Mouse (Mus musculus) right cerebral cortex, postnatal 14 days (tissue): Measurements from ENCODE around the gene Spag17.

Source experiments
- DNase-seq: peaks from one replicate; pipeline ENCODE4 v3.0.0; 2022

Gene Spag17

DNA sequence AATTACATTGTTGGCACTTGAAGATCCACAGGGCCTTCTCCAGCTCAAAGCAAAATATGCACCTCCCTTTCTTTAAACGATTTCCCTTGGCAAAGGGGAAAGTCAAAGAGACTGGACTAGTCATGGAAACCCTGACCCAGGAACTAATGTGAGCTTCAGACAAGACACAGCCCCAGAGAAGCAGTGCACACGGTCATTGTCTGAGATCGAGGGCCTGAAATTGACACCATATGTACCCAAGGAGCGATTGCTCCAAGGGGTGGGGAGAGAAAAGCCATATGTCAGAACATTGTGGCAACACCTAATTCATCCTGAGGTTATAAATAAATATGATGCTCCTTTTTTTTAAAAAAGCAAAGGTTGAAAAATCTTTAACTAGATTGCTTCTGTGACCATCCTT is 80.7 kb downstream of the Spag17 start:
- DNase-seq, result no peak

DNA sequence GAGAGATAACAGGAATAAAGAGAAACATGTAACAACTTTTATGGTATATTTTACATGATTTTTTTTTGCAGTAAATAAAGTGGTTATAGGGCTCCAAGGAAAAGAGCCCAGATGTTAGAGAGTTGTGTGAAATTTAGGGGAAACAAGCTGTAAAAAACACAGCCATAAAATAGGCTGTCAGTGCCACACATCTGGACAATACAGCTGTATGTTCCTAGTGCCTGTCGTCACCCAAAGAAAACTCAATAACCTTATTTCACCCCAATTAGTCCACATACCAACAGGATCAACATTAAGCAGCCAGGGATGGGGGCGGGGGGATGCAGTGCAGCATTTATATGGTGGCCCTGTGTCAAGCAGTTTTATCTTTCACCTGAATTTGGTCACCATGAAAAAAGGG is 81.1 kb downstream of the Spag17 start:
- no peak for DNase-seq

DNA sequence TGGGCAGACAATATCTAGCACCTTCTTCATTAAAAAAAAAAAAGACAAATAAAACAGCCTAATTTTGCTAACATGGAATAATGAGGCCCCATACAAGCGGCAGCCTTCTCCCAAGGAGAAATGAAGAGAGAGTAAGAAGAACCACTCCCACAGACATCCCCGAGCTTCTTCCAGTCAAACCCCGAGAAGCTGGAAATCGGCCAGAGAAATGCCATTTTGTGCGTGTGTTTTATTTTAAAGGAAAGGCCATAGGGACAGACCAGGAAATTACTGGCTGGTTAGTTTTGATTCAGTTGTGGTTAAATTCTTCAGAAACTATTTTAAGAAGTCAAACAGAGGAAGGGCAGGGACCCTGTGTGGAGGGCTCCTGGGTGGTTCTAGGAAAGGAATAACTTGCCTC is 85.6 kb downstream of the Spag17 start:
- no peak for DNase-seq

DNA sequence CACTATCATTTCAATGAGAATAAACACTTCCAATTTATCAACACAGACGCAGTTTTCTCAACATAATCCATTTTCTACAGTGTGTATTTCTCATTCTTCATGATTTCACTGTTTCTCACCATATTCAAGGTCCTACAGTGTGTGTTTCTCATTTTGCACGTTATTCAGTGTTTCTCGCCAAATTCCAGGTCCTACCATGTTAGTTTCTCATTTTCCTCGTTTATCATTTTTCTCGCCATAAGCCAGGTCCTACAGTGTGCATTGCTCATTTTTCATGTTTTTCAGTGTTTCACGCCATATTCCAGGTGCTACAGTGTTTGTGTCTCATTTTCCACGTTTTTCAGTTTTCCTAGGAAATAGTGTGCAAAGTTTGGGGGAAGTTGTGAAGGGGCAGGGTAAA is 95.8 kb downstream of the Spag17 start:
- no peak for DNase-seq

DNA sequence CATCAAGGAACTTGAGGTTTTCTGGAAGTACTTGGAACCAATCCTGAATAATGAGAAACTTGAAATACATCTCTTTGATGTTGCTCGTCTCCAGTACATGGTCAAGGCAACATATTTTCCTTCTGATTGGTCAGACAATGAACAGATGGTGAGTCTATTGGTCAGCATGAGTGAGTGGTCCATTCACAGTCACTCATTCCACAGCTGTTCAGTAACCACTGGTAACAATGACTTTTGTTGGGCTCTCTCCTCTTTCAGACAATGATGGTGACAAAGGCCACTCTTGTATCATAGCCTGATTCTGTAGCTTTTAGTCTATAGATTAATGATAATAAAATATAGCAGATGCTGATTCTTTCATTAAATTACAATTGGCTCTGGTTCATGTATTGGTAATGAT is 119.5 kb downstream of the Spag17 start:
- no peak for DNase-seq

DNA sequence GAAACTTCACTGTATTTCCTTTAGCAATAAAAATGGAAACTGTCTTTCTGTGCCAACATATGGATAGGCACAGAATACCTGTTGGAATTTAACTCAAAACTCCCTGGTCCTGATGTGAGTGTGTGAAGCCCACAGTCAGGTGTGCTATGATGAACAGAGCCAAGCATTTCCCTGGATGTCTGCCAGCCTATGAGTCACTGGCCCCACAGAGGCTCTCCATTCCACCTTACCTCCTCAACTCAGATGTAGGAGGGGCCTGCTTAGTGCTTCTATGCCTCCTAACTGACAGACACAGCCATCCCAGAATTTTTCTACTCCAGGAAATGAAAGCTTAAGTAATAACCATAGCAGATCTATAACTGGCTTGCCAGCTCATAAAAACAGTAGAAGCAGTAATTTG is 124.6 kb downstream of the Spag17 start:
- no peak for DNase-seq

DNA sequence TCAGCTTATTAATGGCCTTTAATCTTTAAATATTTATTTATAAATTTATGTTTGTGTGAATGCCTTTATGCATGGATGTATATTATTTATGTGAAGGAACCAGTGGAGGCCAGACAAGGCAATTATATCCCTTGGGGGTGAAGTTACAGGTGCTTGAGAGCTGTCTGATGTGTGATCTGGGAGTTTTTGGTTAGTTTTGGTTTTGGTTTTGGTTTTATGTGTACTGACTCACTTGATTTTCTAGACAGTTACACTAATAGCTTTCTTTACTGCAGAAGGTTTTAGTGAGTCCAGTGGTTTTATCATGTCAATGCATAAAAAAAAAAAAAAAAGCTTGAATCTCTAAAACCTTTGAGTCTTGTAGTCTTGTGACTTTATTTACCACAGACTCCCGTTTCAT is 128.9 kb downstream of the Spag17 start:
- no peak for DNase-seq

DNA sequence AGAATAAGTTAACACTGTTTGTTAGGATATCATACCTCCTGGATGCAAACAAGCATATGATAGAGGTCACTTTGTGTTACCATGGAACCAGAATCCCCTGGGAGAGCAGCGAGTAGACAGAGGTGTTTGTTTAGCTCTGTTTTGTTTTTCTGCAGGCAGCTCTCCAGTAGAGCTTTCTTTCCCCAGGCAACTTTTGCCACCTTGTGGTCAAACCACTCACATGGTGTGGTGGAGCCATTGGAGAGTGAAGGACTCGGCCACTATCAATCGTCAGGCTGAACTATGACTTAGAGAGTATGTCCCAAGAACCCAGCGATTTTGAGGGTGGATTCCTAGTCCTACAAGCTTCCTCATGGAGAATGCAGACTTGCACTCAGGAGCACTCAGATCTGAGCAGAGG is 146.1 kb downstream of the Spag17 start:
- no peak for DNase-seq

DNA sequence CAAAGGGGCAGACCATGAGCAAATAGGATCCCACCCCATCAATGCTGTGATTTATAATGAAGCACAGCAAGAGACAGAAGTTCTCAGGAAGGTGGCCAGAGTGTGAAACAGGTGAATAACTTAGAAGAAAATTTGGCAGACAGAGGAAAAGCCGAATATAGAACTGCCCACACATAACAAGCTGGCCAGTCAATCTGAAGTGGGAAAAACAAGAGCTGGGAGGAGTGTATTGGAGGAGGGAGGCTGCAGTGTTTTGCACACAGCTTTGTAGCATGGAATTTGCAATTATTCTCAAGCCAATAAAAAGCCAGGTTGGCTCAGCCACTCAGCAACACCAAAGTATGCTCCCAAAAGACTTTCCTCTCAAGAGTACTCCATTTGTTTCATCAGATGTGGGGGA is 147.8 kb downstream of the Spag17 start:
- no peak for DNase-seq

DNA sequence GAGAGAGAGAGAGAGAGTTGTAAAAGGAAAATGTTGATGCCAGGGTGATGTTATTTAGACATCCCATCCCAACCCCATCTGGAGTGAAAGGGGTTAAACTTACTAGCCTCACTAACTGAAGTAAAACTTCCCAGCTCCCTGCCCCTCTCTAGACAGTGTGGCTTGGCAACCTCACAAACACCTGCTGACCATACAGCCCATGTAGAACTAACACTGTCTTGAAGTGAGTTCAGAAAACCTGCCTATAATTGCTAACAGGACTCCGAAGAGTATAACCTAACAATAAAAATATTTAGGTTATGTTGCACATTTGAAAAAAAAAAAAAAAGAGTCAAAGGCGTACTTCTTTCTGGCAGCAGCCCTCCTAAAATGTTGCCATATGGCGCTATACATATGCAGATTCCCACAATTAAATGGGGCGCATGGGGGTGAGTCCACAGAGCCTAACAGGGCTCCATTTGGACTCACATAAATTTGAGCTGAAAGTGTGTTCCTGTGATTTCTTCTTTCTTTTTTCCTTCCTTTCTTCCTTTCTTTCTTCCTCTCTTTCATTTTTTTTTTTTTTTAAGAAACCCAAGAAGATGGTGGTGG is 149.3 kb downstream of the Spag17 start:
- no peak for DNase-seq

DNA sequence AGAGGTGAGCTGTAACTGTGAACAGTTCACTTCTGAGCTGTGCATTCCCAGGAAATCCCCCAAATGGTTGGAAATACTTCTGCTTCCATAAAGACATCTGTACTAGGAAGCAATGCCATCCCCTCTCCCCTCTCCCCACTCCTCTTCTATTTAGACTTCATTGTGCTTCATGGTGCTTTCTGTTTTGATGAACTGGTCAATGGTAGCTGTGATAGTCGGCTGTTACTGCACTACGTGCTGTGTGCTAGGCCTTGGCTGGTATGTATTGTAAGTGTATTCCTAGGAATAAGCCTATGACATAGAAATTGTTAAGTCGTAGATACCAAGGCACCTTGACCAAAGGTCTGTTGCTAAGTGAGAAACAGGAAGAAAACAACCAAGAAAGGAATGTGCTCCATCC is 149.9 kb downstream of the Spag17 start:
- DNase-seq, result no peak

DNA sequence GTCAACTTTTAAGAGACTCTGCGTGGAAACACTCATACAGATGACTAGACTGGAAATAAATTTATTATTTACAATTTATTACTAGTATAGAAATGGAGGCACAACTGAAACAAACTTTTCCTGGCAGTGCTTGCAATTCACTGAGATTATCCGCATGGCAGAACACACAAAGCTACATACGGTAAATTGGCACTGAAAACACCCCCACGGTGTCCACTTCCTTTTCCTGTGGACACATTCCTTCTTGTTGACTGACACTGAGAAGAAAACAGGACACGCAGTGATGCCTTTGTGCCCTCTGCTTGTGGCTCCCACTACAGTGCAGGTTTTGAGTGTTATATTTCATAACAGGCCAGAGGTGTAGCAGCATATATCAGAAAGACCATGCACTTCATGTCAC is 151.6 kb downstream of the Spag17 start:
- DNase-seq, result no peak

DNA sequence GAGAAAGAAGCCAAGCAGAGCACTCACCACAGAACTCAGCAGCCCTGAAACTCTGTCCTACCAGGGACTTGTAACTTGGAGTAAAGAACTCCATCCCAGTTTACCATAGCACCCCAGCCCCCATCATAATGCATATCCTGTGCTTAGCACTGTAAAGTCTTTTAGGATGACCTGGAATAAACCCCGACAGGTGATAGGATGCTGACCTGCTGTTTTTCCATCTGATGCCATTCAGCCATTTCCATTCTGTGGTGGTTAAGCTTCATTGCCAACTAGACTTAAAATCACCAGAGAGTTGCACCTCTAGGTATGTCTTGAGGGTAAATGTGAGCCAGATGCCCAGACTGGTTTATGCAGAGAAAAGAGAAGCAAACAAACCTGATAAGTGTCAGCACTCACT is 189.2 kb downstream of the Spag17 start:
- no peak for DNase-seq

DNA sequence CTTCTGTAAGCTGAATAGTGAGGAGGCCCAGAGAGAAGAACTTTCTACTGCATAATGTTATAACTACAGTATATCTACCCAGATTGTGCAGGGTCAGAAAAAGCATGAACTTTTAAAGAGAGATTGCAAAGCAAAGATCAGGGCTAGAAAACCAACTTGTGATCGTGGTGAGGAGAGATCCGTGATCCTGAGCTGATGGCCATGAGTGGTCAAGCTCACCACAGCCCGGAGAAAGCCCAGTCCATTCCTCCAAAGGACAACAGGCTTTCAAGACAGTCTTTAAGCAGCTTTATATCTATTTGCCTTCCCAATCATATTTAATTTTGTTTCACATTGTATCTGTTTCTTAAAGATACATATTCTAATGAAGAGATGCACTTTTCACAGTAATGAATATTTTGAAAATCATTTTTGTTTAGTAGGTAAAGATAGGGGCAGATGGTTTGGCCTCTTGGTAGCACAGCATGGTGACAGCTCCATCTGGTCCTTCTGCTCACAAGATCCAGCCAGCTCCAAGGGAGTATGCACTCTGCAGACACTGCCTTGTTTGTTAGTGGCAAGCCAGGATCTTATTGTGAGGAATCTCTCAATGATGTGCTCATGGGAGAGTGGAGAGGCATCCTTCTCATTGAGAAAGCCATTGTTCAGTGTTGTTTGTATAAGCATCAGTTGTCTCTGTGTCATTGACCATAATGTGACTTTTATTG is 217.3 kb downstream of the Spag17 start:
- DNase-seq, result no peak

DNA sequence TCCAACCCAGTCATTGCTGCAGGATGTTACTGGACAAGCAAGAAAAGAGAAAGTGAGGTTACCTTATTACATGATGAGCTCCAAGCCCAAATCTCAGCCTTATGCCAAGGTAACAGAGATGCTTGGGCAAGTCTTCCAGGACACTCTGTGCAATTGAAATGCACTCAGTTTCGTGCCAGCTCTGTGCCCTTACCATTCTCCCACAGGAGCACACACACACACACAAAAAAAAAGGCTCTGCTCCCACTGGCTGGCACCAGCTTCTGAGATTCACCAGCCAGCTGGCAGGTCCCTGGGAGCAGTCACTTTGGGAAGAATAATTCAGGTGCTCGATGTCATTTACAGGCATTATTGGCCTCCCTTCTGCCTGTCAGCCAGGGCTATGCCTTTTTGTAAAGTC is 221.5 kb downstream of the Spag17 start:
- no peak for DNase-seq

DNA sequence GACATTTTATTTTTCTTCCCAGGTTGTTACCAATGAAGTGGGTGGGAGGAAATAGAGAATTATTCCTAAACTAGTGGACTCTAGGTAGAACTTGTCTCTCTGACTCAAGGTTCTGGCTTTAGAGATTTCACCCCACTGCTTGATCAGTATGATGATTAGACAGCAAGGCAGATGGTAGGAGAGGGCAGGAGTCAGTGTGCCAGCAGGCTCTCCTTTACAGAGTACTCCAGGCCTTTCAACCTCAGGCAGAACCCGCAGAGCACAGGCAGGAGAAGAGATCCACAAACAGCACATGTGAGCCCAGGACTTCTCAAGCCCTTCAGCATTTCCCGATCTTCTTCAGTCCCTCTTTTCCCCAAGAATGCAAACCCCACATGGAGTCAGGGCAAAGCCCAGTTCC is 233.5 kb downstream of the Spag17 start:
- no peak for DNase-seq

DNA sequence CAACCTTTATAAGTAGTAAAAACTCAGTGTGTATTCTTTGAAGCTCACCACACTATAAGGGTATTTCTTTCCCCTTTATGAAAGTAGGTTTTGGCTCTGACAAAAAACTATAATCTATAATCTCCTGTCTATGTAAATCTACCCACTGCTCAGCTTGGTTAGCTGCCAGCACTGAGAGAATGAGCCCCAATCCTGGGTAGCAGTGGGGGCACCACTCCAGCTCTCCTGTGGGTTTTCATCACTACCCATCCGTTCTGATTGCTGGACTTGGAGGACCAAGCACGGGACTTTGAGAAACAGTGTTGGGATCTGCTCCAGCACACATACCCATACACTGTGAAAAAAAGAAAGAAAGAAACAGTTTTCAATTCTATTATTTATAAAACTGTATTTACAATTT is 236.8 kb downstream of the Spag17 start:
- DNase-seq, result no peak

DNA sequence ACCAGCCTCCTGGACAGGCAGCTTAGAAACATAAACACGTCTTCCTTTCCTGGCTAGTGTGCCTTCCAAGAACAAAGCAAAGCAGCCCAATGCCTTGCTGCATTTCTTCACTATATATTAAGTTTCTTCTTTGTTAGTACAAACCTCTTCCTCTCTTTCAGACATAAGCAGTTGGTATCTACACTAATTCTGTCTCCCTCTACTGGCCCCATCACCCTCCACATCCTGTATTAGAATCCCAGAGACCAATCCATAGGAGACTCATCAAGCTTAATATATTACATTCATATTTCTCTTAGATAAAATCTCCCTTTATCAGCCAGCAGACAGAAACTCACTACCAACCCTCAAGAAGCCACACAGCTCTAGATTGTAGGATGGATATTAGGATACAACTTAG is 237.2 kb downstream of the Spag17 start:
- DNase-seq, result no peak

DNA sequence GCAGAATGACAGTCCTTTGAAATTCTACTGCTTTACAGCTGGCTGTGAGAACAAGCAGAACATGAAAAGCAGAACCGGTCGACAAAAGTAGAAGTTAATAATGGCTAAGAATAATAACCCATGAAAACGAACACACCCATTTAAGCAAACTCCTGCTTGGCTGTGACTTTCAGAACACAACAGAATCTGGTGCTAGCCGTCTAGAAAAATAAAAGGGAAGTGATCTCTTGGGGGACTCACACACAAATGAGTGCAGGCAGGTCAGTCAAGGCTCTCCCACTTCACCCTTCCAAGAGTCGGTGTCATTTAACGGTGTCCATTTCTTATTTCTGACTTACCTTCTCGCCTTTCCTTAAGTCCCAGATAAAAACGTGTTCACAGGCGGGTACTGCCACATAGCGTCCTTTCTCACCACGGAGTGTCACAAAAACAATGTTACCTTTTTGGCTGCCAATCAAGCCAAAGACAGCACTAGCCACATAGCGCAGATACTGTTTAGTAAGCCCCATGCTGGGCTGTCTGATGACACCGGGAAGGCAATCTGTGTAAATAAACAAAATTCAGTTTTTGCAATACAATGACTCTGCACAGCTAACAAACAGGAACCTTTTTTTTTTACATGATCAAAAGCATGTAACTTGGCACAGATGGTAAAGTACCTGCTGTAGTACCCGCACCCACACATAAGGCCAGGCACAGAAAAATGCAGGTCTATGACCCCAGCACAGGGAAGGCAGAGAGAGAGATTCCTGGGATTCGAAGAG is 275.7 kb downstream of the Spag17 start:
- DNase-seq, result no peak

DNA sequence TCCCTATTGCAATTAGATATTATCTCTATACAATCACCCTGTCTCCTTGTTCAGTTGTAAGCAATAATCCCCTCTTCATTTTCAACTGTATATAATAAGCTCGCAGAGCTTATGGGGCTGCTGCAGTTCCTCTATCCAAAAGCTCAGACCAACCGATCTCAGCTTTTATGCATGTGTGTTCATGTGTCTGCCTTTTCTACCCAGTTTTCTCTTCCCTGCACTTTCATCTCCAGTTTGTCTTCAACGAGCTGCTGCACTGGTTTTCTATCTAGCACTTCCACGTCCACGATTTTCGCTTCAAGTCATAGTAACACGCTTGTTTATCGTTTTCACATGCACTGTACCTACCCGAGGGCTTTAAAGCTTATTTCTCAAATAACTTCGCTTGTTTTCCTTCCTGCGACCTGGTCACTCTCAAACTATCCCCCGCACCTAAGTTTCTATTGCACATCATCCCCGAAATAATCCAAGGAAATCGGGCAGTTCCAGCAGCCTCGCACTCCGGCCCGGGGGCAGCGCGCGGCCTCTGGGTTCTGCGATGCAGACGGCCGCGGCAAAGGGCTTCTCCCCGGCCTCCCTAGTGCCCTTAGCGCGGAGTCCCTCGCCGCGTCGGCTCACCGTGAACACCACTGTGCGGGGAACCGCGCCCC is 276.6 kb downstream of the Spag17 start:
- no peak for DNase-seq

DNA sequence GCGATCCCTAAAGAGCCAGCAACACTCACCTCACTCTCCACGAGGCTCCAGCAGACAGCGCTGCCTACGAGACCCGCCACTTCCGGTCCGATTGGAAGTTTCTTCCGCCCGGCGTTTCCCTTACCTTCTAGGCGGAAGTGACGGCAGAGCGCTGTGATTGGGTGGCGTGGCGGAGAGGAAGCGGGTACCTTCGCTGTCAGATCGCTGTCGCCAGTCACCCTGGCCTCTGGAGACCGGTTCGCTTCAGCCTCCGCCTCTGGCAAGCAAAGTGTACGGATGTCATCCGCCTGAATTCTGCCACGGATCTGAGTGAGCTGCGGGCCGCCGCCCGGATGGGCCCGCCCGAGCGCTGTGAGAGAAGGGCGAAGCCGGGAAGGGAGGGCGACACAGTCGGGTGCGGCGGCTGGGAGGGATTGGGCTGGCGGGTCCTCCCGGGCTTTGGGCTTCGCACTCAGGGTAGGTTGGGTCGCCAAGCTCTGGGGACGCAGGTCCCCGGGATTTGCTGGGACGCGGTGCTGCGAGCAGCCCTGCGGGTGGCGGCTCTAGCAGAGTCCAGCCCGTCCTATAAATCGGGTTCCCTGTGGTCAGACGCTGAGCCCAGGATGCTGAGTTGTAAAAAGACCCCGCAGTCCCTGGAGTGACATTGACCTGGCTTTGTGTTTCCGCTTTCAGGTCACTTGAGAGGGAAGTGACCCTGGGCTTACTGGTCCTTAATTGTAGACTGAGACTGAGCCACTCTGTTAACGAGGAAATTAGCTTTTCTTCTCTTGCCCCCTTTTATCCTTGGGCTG is 277.3 kb downstream of the Spag17 start, which contains the start of the genes Gdap2 and Wdr3:
Gdap2 (plus strand) TSS at position 67 of the 791 bp plus-strand sequence.
Wdr3 (minus strand) TSS at position 93 of the 791 bp plus-strand sequence.
- peak; percentile 94 for DNase-seq

DNA sequence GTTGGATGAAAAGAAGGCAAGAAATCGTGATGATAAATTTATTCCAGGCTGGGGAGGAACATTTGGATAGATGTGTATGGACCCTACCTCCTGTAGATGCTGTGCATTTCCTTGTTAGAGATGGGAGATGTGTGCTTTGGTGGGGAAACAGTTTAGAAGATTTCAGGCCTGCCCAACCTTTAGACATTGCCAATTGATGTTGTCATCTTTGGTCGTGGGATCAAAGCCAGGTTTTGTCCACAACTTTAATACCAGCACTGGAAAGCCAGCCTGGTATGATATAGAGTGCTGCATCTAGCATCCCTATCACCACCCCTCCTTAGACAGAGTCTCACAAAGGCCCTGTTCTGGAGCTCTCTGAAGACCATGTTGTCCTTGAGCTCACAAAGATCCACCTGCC is 278.4 kb downstream of the Spag17 start:
- DNase-seq, result no peak

DNA sequence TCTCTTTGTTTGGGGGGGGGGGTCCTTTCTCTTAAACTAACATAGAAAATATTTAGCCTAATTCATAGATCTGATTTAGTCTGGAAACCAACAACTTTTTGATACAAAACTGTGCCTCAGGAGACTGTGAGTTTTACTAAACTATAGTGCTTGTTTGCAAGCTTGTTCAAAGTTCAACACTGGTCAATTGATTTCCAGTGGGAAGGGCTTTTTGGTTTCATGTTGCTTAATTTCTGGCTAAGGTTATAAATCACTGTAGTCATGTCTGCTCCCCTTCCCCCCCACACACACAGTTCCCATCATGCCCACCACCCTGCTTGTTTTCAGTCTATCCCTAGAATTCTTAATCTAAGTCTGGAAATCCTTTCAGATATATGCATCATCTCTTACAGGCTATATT is 279.8 kb downstream of the Spag17 start:
- DNase-seq, result no peak
